Mouse (Mus musculus) layer of hippocampus, adult 8-10 months (tissue): Measurements from ENCODE around the gene Serf2. TPM values are rescaled to one million over a fixed set of nuclear protein-coding genes. Genes with fewer than 3 reads are reported as not detected.

Experiments used
- DNase-seq, 2 experiments: peaks; one replicate each; pipeline ENCODE4 v3.0.0; 2022; ENCODE audit warnings: low spot score in 2 of 2
- total RNA-seq, 4 experiments: library from RNA; stranded (reverse); gene quantifications; 2 replicates each; pipeline ENCODE4 v1.2.4; 2022

Serf2 gene
- 100 to 1,000 TPM; 111 to 162 (median 132) TPM for total RNA-seq

- DNase-seq = peak; percentile 98 to 99
Observed at GRCm38 (mm10) chr2:121448739-121449535, at the start of gene Serf2. Serf2 (plus strand) TSS chr2:121449195.

DNA sequence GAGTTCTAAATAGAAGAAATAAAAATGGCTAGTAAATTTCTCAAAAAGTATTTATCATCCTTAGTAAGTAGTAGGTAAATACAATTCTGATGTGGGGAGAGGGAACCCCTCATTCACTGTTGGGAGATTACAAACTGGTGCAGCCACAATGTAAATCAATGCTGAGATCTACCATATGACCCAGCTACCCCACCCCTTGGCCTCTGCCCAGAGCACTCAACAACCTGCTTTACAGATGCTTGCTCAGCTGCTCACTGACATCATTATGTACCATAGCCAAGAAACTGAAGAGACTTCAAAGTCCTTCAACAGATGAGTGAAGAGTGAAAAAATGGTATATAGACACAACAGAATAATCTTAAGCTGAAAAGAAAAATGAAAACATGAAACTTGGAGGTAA, 45.7 kb upstream of the Serf2 start:
- DNase-seq = no peak

- no peak for DNase-seq
Observed at GRCm38 (mm10) chr2:121408160-121408559, 40.8 kb upstream of the Serf2 start.

DNA sequence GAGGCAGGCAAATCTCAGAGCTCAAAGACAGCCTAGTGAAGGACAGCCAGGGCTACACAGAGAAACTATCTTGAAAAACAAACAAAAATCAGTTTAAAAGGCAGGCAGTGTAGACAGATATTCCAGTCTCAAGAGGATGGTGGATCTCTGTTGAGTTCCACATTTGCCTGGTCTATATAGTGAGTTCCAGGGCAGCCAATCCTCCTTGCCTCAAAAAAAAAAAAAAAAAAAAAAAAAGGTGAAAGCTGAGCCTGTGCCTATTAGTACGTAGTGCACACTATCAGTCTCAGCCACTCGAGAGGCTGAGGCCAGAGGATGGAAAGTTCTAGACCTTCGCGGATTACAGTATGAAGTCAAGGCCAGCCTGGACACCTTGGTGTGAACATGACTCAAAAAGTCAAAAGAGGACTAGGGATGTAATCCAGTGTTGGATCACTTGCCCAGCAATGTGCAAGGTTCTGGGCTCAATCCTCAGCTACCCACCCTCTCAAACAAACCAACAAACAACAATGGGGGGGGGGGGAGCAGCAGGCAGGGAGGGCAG, 36.1 kb upstream of the Serf2 start:
- DNase-seq = peak in 1 of 2 experiments; percentile 7

- DNase-seq = peak; percentile 93 to 94
Observed at GRCm38 (mm10) chr2:121413387-121414042, 35.5 kb upstream of the Serf2 start, which contains the start of the genes Pdia3 and Catsper2. Pdia3 (plus strand) TSS chr2:121413775. Catsper2 (minus strand) TSS chr2:121413792.

GRCm38 (mm10) chr2:121414139-121414685, 34.8 kb upstream of the Serf2 start:
- peak in 1 of 2 experiments; percentile 11 for DNase-seq

DNA sequence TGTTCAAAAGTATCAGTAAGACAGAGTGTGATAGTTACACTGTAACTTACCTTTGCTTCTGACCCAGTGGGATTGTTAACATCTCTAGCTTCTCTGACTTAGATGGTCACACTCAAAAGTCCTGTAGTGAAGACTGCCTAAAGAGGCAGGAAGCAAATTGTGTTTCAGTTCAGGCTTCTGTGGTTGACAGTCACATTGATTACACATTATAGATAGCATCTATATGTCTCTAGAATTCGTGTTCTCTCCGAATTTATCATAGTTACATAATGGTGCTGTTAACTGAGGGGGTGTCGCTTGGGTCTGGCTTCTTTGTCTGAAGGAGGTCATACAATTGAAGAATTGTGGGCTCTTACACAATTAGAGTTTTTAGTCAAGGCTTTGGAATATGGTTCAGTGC, 33.9 kb upstream of the Serf2 start:
- DNase-seq = no peak

GRCm38 (mm10) chr2:121415591-121415990, 33.4 kb upstream of the Serf2 start:
- DNase-seq = no peak

GRCm38 (mm10) chr2:121416356-121416755, 32.6 kb upstream of the Serf2 start:
- no peak for DNase-seq

DNA sequence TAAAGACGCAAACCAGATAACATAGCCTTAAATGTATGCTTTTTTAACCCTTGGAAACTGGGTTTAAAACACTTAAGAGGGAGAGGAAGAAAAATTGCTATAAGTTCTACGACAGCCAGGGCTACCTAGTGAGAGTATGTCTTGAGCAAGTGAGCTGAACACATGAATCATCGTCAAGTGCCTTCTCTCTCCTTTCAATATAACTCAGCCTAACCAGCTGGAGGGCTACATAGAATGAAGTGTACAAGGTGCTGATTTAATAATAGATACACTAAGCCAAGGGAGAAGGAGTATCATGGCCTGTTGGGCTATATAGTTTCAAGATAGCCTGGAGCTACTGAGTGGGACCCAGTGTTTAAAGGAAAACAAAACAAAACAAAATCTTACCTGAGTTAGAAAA, 30.5 kb upstream of the Serf2 start:
- DNase-seq = no peak

DNA sequence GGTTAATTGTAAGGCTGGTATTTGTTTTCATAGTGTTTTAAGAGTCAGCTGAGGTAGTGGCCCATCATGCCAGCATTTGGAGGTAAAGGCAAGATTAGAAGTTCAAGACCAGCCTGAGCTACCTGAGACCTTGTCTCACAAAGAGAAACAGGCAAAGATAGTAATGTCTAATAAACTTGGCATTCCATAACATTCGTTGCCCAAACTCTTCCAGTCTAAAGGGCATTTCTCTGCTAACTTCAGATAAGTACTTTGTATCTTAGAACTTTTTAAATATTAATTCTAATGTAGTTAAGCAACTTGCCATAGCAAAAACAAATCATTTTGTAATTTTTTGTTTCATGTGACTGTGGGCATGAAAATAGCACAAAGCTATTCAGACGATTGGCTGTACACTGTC, 25.8 kb upstream of the Serf2 start:
- no peak for DNase-seq

GRCm38 (mm10) chr2:121425890-121426289, 23.1 kb upstream of the Serf2 start:
- no peak for DNase-seq

GRCm38 (mm10) chr2:121434854-121435253, 14.1 kb upstream of the Serf2 start:
- no peak for DNase-seq

DNA sequence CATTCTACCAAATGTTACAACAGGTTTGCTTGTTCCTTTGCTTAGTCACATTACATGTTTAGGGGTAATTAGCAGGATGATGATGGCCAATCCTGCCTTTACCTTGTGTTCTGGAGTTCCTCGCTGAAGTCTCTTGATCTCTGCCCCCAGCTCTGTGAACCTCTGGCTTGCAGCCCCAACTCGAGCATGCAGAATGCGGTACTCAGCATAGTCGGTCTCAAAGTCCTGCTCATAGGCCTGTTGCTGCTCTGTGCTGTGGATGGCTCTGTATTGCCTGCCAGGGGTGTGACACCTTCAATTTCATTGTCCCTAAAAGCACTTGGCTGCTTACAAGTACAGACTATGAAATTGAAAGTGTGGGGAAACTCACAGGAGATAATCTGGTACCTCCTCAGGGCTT, 9.2 kb upstream of the Serf2 start:
- no peak for DNase-seq

DNA sequence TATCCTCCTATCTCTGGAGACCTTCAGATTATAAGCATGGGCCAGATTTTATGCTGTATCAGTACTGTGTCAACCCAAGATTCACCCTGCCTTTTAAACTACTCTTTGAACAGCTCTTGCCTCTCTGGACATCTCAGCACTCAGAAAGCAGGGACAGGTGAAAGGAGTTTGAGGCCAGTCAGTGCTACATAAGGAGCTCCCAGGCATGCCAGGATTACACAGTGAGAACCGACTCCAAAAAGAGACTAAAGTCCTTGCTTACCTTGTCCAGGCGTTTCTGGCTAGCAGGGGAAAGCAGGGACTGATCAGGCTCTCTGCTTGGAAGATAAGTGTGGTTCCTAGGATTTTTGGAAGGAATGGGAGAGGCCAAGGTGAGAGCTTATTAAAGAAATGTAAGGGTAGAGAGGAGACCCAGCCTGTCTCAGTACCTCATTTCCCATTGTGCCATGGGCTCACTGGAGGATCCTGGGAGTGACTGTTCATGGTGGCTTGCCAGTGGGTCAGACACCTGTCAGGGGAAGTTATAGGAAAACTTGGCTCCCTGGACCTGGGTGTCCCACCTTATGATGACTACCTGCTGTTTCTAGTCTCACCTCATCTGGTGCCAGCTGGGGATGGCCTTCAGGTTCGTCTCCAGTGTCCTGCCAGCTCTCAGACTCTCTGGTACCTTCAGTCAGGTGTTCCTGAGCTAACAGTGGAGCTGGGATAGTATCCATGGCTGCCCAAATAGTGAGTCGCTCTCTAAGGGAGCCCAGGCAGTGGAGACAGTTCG, 8.0 kb upstream of the Serf2 start:
- no peak for DNase-seq

DNA sequence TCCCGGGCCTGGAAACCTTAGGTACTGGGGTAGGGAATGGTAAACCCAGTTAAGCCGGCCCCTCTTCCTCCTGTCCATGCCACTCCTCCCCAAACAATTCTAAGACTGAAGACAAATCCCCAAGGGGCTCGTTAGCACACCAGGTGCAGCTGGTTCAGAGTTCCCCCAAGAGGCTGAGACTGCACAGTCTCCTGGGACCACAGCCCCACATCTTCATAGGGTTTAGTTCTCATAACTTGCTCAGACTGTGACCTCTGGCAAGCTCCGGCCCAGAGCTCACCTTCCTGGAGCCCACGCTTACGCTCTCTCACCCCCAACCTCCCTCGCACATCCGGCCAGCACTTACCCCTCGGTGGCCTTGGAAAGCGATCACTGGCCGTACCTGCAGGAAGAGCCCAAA, 7.2 kb upstream of the Serf2 start:
- DNase-seq = no peak

DNA sequence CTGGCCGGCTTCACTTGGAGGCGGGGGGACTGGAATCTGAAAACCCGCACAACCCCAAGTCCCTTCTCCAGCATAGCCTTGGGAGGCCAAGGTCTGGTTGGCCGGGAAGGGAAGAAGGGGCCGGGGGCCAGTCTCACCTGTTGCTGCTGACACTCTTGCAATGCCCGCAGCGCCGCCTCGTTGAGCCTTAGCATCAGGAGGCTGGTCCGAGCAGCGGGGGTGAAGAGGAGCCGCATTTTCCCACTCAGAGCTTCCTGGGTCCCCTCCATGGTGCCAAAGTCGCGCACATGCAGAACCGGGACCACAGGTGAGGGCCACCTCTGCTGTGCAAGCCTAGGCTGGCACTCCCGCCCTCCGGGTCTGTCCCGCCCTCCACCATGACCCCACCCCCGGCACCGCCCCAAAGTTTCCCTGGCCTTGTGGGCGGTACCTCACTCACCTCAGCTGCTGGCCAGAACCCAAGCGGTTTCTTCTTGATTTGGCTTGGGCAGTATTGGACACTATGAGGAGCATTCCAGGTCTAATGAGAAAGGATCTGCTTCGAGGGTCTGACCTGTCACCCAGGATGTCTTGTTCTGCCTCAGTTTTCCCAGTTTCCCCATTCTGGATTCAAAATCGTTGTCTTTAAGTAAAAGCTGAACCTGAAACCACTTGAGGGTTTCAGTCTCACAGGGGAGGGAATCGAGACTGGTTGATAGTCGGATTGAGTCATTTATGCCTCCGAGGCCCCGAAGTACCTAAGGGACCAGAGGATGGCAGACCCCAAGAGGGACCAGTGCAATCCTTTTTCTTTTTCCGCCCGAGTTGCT, 6.5 kb upstream of the Serf2 start:
- no peak for DNase-seq

DNA sequence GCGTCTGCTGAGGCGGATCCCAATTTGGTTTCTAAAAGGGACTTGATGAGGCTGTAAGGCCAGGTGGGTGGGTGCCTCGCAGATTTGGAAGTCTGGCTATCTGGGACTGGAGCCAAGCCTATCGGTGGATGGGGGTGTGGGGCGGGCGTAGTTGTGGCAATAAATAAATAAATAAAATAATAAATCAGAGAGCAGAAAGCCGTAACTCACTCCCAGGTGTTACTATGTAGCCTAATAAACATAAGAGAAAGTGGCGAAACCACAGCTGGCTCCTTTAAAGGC, 6.0 kb upstream of the Serf2 start:
- no peak for DNase-seq

DNA sequence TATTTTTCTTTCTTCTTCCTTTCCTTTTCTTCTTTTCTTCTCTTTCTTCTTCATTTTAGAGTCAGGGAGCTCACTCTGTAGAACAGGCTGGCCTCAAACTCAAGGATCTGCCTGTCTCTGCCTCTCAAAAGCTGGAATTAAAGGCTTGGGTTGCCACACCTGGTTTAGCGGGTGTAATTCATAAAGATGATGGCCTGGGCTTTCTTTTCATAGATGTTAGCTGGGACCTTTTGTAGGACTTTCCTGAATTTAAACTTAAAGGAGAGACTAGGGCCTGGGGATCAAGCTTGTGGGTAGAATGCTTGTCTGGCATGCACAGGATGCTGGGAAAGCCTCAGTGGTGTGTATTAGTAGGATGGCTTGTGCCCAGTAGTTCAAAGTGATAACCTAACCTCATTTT, 4.8 kb upstream of the Serf2 start, which contains the start of gene Ell3:
TSS of gene Ell3 (minus strand) at position 101 of the 400 bp plus-strand sequence.
- no peak for DNase-seq

- DNase-seq = no peak
Observed at GRCm38 (mm10) chr2:121445117-121445516, 3.9 kb upstream of the Serf2 start.

DNA sequence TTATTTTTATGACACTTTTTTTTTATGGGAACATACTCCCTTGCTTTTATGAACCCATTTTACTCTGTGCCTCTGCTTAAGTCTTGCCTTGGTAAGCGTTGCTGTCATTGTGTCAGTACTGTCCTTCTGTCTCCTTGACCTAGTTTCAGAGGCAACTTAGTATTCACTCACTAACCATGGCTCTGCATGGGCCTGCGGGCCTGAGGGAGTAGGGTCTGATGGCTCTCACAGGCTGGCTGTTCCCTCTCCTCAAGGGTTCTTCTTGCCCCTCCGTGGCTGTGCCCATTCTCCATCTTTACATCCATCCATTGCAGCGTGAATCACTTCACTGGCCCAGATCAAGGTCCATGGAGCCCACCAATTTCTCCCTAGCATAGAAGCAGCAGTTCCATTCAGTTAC, 2.5 kb upstream of the Serf2 start:
- DNase-seq = no peak
